Mouse (Mus musculus): ENCODE data around the gene Spata31d1c. TPM values are rescaled to one million over a fixed set of nuclear protein-coding genes. Genes with fewer than 3 reads are reported as not detected.

The Spata31d1c gene
- not detected in 2 replicates for polyA plus RNA-seq (2016; fragmentation: Nextera tagmentation; extraction: Ambion mirVana)

DNA sequence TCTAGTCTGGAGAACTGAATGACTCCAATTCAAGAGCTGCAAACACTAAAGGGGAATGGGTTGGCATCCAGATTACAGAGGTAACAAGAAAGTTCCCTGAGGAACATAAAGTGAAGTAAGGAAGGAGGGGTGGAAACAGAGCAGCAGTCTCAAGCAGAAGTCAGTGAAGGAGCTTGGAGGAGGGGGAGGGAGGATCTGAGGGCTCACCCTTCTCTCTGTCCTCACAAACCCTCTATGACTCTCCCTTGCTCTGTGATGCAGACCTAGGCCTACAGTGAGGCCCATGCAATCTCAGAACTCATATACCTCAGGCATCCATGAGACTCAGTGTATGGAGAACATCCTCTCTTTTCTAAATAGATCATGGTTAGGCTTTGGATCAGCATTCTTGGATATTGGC lies at the start of gene Spata31d1c:
TSS of gene Spata31d1c (plus strand) at position 301 of the 400 bp plus-strand sequence.
- Histone ChIP-seq H3K27me3 (ENCODE audit: low read depth, poor library complexity, severe bottlenecking) (no peaks in the 10 kb centered on the region), H3K4me3 (no peak within 1 kb of the TSS), H3K27ac (replicated peaks) (no peak within 1 kb of the TSS), H3K4me1 (no peaks in the 10 kb centered on the region), H3K36me3 (no peaks in the 10 kb centered on the region), H3K9me3 (replicated peaks) (no peaks in the 10 kb centered on the region)
- no peak for DNase-seq (ENCODE audit: low spot score)

- Histone ChIP-seq H3K27ac (replicated peaks) (no peak overlapping the region), H3K9me3 (replicated peaks) (no peaks in the 10 kb centered on the region), H3K4me3 (no peak overlapping the region), H3K27me3 (ENCODE audit: low read depth, poor library complexity, severe bottlenecking) (no peaks in the 10 kb centered on the region), H3K4me1 (no peaks in the 10 kb centered on the region), H3K36me3 (no peaks in the 10 kb centered on the region)
- DNase-seq (ENCODE audit: low spot score): no peak
Observed at GRCm38 (mm10) chr13:64988828-64989227, 44.0 kb upstream of the Spata31d1c start.

GRCm38 (mm10) chr13:65005414-65005813 lies 27.4 kb upstream of the Spata31d1c start:
- Histone ChIP-seq H3K4me1 (no peaks in the 10 kb centered on the region), H3K27ac (replicated peaks) (no peak overlapping the region), H3K9me3 (replicated peaks) (no peaks in the 10 kb centered on the region), H3K36me3 (no peaks in the 10 kb centered on the region), H3K27me3 (ENCODE audit: low read depth, poor library complexity, severe bottlenecking) (no peaks in the 10 kb centered on the region), H3K4me3 (no peak overlapping the region)
- no peak for DNase-seq (ENCODE audit: low spot score)

DNA sequence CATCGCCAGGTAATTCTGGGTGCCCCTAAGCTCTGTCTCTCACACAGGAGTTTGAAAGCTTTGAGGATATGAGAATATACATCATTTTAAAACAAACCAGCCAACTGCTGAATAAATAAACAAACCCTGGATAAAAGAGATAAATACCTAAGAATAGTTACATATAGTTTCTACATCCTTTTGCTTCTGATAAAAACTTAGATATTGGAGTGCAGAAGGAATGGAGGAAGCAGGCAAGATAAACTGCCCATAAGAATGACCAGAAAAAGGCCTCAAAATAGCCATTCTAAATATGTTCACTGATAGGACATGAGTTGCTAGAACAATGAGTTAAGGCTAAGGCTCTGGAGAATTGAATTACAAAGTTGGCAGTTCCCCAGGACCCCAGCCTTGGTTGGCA lies 26.1 kb upstream of the Spata31d1c start:
- DNase-seq (ENCODE audit: low spot score): no peak
- no peaks in the 10 kb centered on the region for H3K36me3 ChIP-seq
- no peak overlapping the region for H3K27ac ChIP-seq (replicated peaks)
- H3K9me3 ChIP-seq (replicated peaks): no peaks in the 10 kb centered on the region
- H3K4me3 ChIP-seq: no peak overlapping the region
- no peaks in the 10 kb centered on the region for H3K4me1 ChIP-seq
- H3K27me3 ChIP-seq (ENCODE audit: low read depth, poor library complexity, severe bottlenecking): no peaks in the 10 kb centered on the region
- WGBS: 94% methylated on average over 1 of the region's 1 CpGs

- no peaks in the 10 kb centered on the region for H3K9me3 ChIP-seq (replicated peaks)
- no peak overlapping the region for H3K4me3 ChIP-seq
- no peak overlapping the region for H3K27ac ChIP-seq (replicated peaks)
- no peaks in the 10 kb centered on the region for H3K4me1 ChIP-seq
- 50% methylated on average over 1 of the region's 1 CpGs for WGBS
- H3K27me3 ChIP-seq (ENCODE audit: low read depth, poor library complexity, severe bottlenecking): no peaks in the 10 kb centered on the region
- no peak for DNase-seq (ENCODE audit: low spot score)
- H3K36me3 ChIP-seq: no peaks in the 10 kb centered on the region
Observed at GRCm38 (mm10) chr13:65007971-65008370, 24.9 kb upstream of the Spata31d1c start.

DNA sequence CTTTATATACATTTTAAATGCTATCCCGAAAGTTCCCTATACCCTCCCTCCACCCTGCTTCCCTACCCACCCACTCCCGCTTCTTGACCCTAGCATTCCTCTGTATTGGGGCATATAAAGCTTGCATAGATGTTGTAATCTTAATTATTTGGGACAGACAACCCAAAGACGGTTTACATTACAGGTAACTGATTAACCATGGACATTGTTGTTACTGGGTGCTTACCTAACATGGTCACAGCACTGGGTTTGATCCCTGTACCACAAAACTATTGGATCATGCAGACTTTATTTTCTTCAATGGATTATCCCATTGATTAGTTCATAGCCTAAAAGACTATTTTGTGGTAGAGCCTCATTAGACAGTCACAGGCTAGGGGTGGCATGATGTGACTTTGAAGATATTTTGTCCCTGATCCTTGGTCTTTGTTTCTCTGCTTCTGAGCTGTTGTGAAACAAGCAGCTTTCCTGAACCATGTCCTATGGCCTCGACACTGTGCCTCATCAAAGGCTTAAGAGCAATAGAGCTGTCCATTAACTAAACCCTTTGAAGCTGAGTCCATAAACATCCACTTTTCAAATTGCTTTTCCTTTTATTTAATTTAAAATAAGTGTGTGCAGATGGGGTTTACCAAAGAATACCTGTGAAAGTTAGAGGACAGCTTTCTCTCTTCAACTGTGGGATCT lies 21.7 kb upstream of the Spata31d1c start:
- no peak for DNase-seq (ENCODE audit: low spot score)
- no peak overlapping the region for H3K27ac ChIP-seq (replicated peaks)
- H3K4me3 ChIP-seq: no peak overlapping the region
- no peaks in the 10 kb centered on the region for H3K9me3 ChIP-seq (replicated peaks)
- 70% methylated on average over 4 of the region's 4 CpGs for WGBS
- H3K36me3 ChIP-seq: no peaks in the 10 kb centered on the region
- no peaks in the 10 kb centered on the region for H3K4me1 ChIP-seq
- no peaks in the 10 kb centered on the region for H3K27me3 ChIP-seq (ENCODE audit: low read depth, poor library complexity, severe bottlenecking)

DNA sequence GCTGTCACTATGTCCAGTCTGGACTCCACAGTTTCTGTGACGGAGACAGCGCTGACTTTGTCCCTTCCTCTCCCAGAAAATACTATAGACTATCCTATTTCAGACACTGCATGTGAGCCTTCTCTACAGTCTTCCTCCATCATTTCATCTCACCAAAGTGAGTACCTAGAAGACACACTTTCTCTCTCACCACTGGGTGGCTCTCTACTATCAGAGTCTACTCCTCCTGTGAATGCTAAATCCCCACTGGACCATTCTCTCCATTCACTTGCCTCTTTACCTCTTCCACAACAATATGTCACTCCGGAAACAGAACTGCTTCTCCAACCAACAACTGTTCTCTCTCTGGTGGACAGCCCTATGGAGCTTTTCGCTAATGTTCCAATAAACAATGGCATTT lies 2.2 kb downstream of the Spata31d1c start:
- no peak overlapping the region for H3K4me3 ChIP-seq
- no peaks in the 10 kb centered on the region for H3K36me3 ChIP-seq
- no peaks in the 10 kb centered on the region for H3K4me1 ChIP-seq
- no peaks in the 10 kb centered on the region for H3K27me3 ChIP-seq (ENCODE audit: low read depth, poor library complexity, severe bottlenecking)
- no peaks in the 10 kb centered on the region for H3K9me3 ChIP-seq (replicated peaks)
- DNase-seq (ENCODE audit: low spot score): no peak
- WGBS: 60% methylated on average over 4 of the region's 4 CpGs
- H3K27ac ChIP-seq (replicated peaks): no peak overlapping the region

- no peak within 1 kb of the TSS for H3K27ac ChIP-seq (replicated peaks)
- no peaks in the 10 kb centered on the region for H3K27me3 ChIP-seq (ENCODE audit: low read depth, poor library complexity, severe bottlenecking)
- H3K9me3 ChIP-seq (replicated peaks): peaks cover 10% of the 10 kb centered on the region; the same call in 1 of the 2 replicates
- H3K4me3 ChIP-seq: no peak within 1 kb of the TSS
- H3K36me3 ChIP-seq: no peaks in the 10 kb centered on the region
- 79% methylated on average over 9 of the region's 9 CpGs for WGBS
- no peak for DNase-seq (ENCODE audit: low spot score)
- no peaks in the 10 kb centered on the region for H3K4me1 ChIP-seq
Observed at GRCm38 (mm10) chr13:65052660-65053059, 19.8 kb downstream of the Spata31d1c start, which contains the start of gene Prss47. Gene Prss47 (minus strand): TSS chr13:65052760.

- WGBS: 87% methylated on average over 2 of the region's 2 CpGs
- Histone ChIP-seq H3K27me3 (ENCODE audit: low read depth, poor library complexity, severe bottlenecking) (no peaks in the 10 kb centered on the region), H3K36me3 (peaks cover 57% of the 10 kb centered on the region), H3K4me1 (no peaks in the 10 kb centered on the region), H3K9me3 (replicated peaks) (no peaks in the 10 kb centered on the region), H3K27ac (replicated peaks) (no peak overlapping the region), H3K4me3 (no peak overlapping the region)
- DNase-seq (ENCODE audit: low spot score): no peak
Observed at GRCm38 (mm10) chr13:65069969-65070368, 37.1 kb downstream of the Spata31d1c start.

Other genes with a start within 250 kb of the Spata31d1c start
- not detected in 2 replicates for gene Cntnap3, start 129.1 kb upstream of the Spata31d1c start, polyA plus RNA-seq (2016; fragmentation: Nextera tagmentation; extraction: Ambion mirVana)
- not detected in 2 replicates for gene Spata31, start 115.7 kb upstream of the Spata31d1c start, polyA plus RNA-seq (2016; fragmentation: Nextera tagmentation; extraction: Ambion mirVana)
- gene Prss47, start 19.7 kb downstream of the Spata31d1c start, polyA plus RNA-seq (2016; fragmentation: Nextera tagmentation; extraction: Ambion mirVana): not detected in 2 replicates
- gene Mfsd14b, start 79.9 kb downstream of the Spata31d1c start, polyA plus RNA-seq (2016; fragmentation: Nextera tagmentation; extraction: Ambion mirVana): 40.4 and 40.6 TPM in 2 replicates
- not detected in 2 replicates for gene Olfr465-ps1, start 105.0 kb downstream of the Spata31d1c start, polyA plus RNA-seq (2016; fragmentation: Nextera tagmentation; extraction: Ambion mirVana)
- gene Olfr466, start 117.2 kb downstream of the Spata31d1c start, polyA plus RNA-seq (2016; fragmentation: Nextera tagmentation; extraction: Ambion mirVana): not detected in 2 replicates
- 0.19 TPM in 1 of 2 replicates, not detected in the other for gene Nlrp4f, start 172.9 kb downstream of the Spata31d1c start, polyA plus RNA-seq (2016; fragmentation: Nextera tagmentation; extraction: Ambion mirVana)
- gene Gm10775, start 226.5 kb downstream of the Spata31d1c start, polyA plus RNA-seq (2016; fragmentation: Nextera tagmentation; extraction: Ambion mirVana): not detected in 2 replicates
- gene Zfp369, start 245.8 kb downstream of the Spata31d1c start, polyA plus RNA-seq (2016; fragmentation: Nextera tagmentation; extraction: Ambion mirVana): 11.6 and 13.8 TPM in 2 replicates

Measured in midbrain, embryonic 10.5 days (tissue).